Comparison of ENCODE assay signal across 8 mouse cellular contexts in genomic region chr9:65744171-65745082, GRCm38 (mm10).
DNase-seq lines count a peak whose midpoint lies in the region; TF ChIP-seq lines count a peak whose summit lies in the region.

No protein-coding gene starts in this region.

- no peak overlapping the region for H3K4me3 ChIP-seq in hindbrain, embryonic 10.5 days
- no peak overlapping the region for H3K4me3 ChIP-seq in gastrocnemius, adult 2 months

- H3K27ac ChIP-seq in hindbrain, embryonic 10.5 days: peak overlapping the region; percentile 62
- no peak overlapping the region for H3K27ac ChIP-seq in gastrocnemius, adult 2 months

- 51% methylated on average over 4 of the region's 4 CpGs for WGBS in hindbrain, embryonic 10.5 days

- peak; percentile 32 for DNase-seq in ovary, postnatal 36 days (ENCODE audit: low spot score)
- no peak for DNase-seq in ovary, postnatal 14 days (ENCODE audit: low spot score)
- DNase-seq in fibroblast of lung, adult 2 months (ENCODE audit: low read depth): peak; percentile 41
- peak; percentile 47 for DNase-seq in hindbrain, embryonic 10.5 days (ENCODE audit: low spot score)
- DNase-seq in layer of hippocampus, adult 9-11 months: peak; percentile 73
- peak; percentile 79 for DNase-seq in lung, postnatal 36 days
- DNase-seq in right cerebral cortex, postnatal 4 days: peak; percentile 39
- no peak for DNase-seq in gastrocnemius, adult 2 months

- no peak for TF ChIP-seq CTCF in gastrocnemius, adult 2 months (IDR thresholded peaks at IDR 0.05)

- intact Hi-C loops in gastrocnemius, adult 2 months (cut with DNase I): no loop called here

- H3K4me1 ChIP-seq in hindbrain, embryonic 10.5 days (replicated peaks): peaks cover 38% of the 10 kb centered on the region

- no peaks in the 10 kb centered on the region for H3K27me3 ChIP-seq in hindbrain, embryonic 10.5 days (ENCODE audit: insufficient read depth, poor library complexity, severe bottlenecking)

- no peaks in the 10 kb centered on the region for H3K9me3 ChIP-seq in hindbrain, embryonic 10.5 days

- H3K36me3 ChIP-seq in hindbrain, embryonic 10.5 days: peaks cover 10% of the 10 kb centered on the region

Comparison
In these comparisons a context has a peak if more than half of its experiments do, and no peak if none do; other contexts are left out.
1. DNase-seq: peak in ovary, postnatal 36 days (single experiment), fibroblast of lung, adult 2 months (single experiment), hindbrain, embryonic 10.5 days (single experiment), layer of hippocampus, adult 9-11 months (single experiment), lung, postnatal 36 days (single experiment) and right cerebral cortex, postnatal 4 days (single experiment); none in ovary, postnatal 14 days (single experiment) and gastrocnemius, adult 2 months (single experiment).